Mouse (Mus musculus) kidney, adult 2 months (tissue): ENCODE data around the gene Olfr693.

Experiments used
- CTCF ChIP-seq: fragments of 200-500 bp; conservative IDR thresholded peaks from 2 replicates; pipeline ENCODE4 v1.5.1; 2011; ENCODE audit warnings: low read depth, mild to moderate bottlenecking, control low read depth, low read length, moderate library complexity, mixed read lengths; ENCODE audit not compliant: insufficient read depth, insufficient read length
- POLR2A ChIP-seq: fragments of 200-500 bp; IDR thresholded peaks from one replicate; pipeline ENCODE4 v1.6.1; 2011; ENCODE audit warnings: low read depth, low read length, control low read depth

GRCm38 (mm10) chr7:106645261-106645660 lies 35.1 kb downstream of the Olfr693 start:
- no peak for TF ChIP-seq POLR2A
- TF ChIP-seq CTCF = no peak
